Mouse (Mus musculus) kidney, adult 2 months (tissue): ENCODE results near the gene Pgs1. TPM values are rescaled to one million over a fixed set of nuclear protein-coding genes. Genes with fewer than 3 reads are reported as not detected.
A peak's percentile ranks its signal among the peaks of the same experiment; 100 is the strongest.

Source experiments
- DNase-seq: peaks from one replicate; pipeline ENCODE4 v3.0.0; 2021
- H3K27ac ChIP-seq: fragments of 200-500 bp; 2 replicates; pipeline ENCODE4 v1.5.1; 2012; ENCODE audit warnings: low read depth, low read length, control low read depth, inconsistent platforms; ENCODE audit not compliant: insufficient read depth
- H3K27me3 ChIP-seq: fragments of 200-500 bp; replicated peaks from 2 replicates; pipeline ENCODE4 v1.6.1; 2012; ENCODE audit warnings: mild to moderate bottlenecking, moderate library complexity, low read length, inconsistent platforms; ENCODE audit not compliant: control insufficient read depth, insufficient read depth
- H3K36me3 ChIP-seq: fragments of 200-500 bp; 2 replicates; pipeline ENCODE4 v1.6.1; 2012; ENCODE audit warnings: mild to moderate bottlenecking, moderate library complexity, low read length, inconsistent platforms; ENCODE audit not compliant: control insufficient read depth, insufficient read depth
- H3K4me1 ChIP-seq: fragments of 200-500 bp; 2 replicates; pipeline ENCODE4 v1.6.1; 2011; ENCODE audit warnings: low read length; ENCODE audit not compliant: control insufficient read depth, insufficient read depth
- H3K4me3 ChIP-seq: fragments of 200-500 bp; 2 replicates; pipeline ENCODE4 v1.5.1; 2011; ENCODE audit warnings: mild to moderate bottlenecking, low read depth, low read length, control low read depth; ENCODE audit not compliant: insufficient read depth
- CTCF ChIP-seq: fragments of 200-500 bp; conservative IDR thresholded peaks from 2 replicates; pipeline ENCODE4 v1.5.1; 2011; ENCODE audit warnings: low read depth, mild to moderate bottlenecking, control low read depth, low read length, moderate library complexity, mixed read lengths; ENCODE audit not compliant: insufficient read depth, insufficient read length
- POLR2A ChIP-seq: fragments of 200-500 bp; IDR thresholded peaks from one replicate; pipeline ENCODE4 v1.6.1; 2011; ENCODE audit warnings: low read depth, low read length, control low read depth
- WGBS: fragments of 180-500 bp; shearing (Covaris S2); methylation state at CpG from one replicate; pipeline ENCODE4 v1.1.7; 2018; 5-methylcytosine and 5-hydroxymethylcytosine counted together
- polyA plus RNA-seq: library from polyadenylated mRNA; depleted of rRNA; stranded (reverse); fragments of >200 nt; gene quantifications from 2 replicates; pipeline ENCODE4 v1.2.3, GENCODE M21; 2012

Gene Pgs1
- polyA plus RNA-seq, 1 experiment, result 29.7 TPM

DNA sequence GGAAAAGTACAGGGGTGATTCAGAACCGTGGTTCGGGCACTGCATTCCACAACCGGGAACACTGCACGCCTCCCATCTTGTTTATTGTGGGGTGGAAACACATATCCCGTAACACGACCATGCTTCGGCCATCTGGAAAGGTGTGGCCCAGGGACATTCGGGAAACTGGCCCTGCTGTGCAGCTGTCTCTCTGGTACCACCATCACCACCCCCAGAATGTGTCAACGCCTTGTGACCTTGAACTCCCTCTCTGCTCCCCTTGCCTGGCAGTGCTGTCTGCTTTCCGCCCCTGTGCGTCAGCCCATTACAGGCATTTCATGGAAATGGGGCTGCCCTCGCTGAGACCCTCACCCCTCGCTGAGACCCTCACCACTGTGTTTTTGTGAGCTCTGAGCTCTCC lies 48.3 kb downstream of the Pgs1 start:
- no peaks in the 10 kb centered on the region for H3K36me3 ChIP-seq
- TF ChIP-seq POLR2A (no peak), CTCF (no peak)
- H3K4me3 ChIP-seq, result no peak overlapping the region
- no peaks in the 10 kb centered on the region for H3K4me1 ChIP-seq
- WGBS, result 54% methylated on average over 13 of the region's 13 CpGs
- H3K27me3 ChIP-seq, result no peaks in the 10 kb centered on the region
- no peak overlapping the region for H3K27ac ChIP-seq
- no peak for DNase-seq

DNA sequence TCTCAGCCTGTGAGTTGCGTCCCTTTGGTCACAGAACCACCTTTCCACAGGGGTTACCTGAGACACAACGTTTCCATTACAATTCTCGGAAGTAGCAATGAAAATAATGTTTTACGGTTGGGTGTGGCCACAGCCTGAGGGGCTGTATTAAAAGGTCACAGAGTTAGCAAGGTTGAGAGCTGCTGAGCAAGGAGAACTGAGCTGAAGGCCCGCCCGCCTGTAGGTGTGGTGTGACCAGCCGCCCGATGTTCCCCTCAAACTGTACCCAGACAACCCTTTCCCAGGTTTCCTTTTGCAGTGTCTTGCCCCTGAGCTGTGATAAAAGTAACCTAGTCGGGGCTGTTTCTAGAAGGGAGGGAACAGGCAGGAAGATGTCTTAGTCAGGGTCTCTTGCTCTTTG lies 49.0 kb downstream of the Pgs1 start:
- Histone ChIP-seq H3K4me3 (no peak overlapping the region), H3K27me3 (no peaks in the 10 kb centered on the region), H3K27ac (no peak overlapping the region), H3K36me3 (no peaks in the 10 kb centered on the region), H3K4me1 (no peaks in the 10 kb centered on the region)
- TF ChIP-seq POLR2A (no peak), CTCF (no peak)
- 15% methylated on average over 9 of the region's 9 CpGs for WGBS
- peak; percentile 4 for DNase-seq

DNA sequence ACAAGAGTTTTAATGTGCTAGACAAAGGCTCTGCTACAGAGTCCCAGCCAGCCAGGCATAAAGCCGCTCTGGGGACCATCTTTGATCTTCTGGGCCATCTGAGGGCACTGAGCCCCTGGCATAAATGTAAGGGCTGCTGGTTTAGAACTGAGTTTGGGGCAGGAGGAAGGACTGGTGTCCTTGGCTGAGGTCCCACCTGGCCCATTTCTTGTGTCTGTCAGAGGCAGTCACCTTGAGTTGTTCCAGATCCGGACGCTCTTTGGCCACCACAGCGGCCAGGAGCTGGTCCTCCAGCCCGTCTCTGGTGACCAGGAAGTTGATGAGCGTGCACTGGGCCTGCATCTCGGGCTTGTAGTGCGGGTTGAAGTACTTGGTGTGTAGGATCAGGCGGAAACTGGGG lies 56.7 kb downstream of the Pgs1 start:
- Histone ChIP-seq H3K36me3 (no peaks in the 10 kb centered on the region), H3K27ac (no peak overlapping the region), H3K4me1 (no peaks in the 10 kb centered on the region), H3K27me3 (no peaks in the 10 kb centered on the region), H3K4me3 (no peak overlapping the region)
- TF ChIP-seq CTCF (no peak), POLR2A (no peak)
- no peak for DNase-seq
- WGBS, result 77% methylated on average over 9 of the region's 9 CpGs

DNA sequence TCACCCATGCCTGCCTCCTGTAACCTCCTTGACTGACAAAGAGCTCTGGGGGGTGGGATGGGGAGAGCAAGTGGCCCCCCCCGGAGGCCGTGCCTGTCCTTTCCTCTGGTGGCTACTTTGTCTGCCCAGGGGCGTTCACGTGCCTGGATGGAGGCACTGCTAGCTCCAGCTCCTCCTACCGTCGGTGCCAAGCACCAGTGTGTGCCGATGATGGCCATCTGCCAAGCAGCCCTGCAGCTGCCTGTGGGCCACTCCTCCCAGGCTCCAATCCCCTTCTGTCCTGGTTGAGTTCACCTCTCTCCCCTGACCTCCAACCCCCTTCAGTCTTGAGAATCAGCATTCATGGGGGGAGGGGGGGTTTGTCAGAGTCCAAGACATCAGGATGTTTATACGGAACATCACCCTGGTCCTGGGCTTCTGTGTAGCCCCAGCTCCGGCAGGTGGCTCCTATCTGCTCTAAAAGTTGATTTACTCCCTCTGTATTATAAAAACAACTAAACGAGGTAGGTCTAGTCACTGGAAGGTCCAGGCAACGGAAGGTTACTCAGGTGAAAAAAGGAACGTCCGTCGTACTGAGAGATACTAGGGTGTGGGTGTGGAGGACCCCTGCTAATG lies 57.3 kb downstream of the Pgs1 start:
- no peaks in the 10 kb centered on the region for H3K36me3 ChIP-seq
- TF ChIP-seq CTCF (no peak; the same call in 1 of the 2 replicates), POLR2A (no peak)
- peak; percentile 80 for DNase-seq
- no peak overlapping the region for H3K27ac ChIP-seq
- H3K4me3 ChIP-seq, result no peak overlapping the region
- no peaks in the 10 kb centered on the region for H3K4me1 ChIP-seq
- no peaks in the 10 kb centered on the region for H3K27me3 ChIP-seq
- WGBS, result 27% methylated on average over 14 of the region's 14 CpGs

DNA sequence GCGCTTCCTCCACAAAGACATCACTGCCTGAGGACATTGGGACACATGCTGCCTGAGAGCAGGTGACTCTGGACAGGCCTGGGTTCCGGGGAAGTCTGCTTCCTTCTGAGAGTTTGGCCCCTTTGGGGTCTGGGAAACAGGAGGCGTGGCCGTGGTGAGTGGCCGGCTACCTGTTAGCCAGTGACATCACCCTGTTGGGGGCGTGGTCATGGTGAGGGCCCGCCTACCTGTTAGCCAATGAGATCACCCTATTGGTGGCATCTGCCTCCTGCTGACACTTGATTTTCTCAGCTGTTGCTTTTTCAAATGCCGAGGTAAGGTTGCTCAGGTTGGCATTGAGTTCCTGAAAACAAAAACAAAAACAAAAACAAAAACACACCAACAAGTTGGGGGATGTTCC lies 63.5 kb downstream of the Pgs1 start:
- Histone ChIP-seq H3K27me3 (no peaks in the 10 kb centered on the region), H3K4me3 (no peak overlapping the region), H3K4me1 (no peaks in the 10 kb centered on the region), H3K27ac (no peak overlapping the region), H3K36me3 (no peaks in the 10 kb centered on the region)
- 56% methylated on average over 8 of the region's 8 CpGs for WGBS
- DNase-seq, result peak; percentile 36
- no peak for TF ChIP-seq CTCF
- no peak for TF ChIP-seq POLR2A

DNA sequence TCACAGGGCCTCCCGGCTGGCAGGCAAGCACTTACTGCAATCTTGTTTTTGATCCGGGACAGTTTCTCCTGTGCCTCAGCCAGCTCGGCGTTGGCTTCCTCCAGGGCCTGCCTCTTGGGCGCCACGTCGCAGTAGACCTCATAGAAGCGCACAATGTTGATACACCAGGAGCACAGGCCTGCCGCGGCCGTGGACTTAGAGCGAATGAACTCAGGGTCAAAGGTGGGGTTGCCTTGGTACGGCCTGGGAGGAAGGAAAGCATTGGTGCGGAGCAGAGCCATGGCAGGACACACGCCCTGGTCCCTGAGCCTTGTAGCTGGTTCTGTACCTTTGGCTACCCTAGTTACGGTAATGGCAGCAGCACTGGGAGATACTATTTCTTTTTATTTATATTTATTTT lies 64.1 kb downstream of the Pgs1 start:
- Histone ChIP-seq H3K4me3 (no peak overlapping the region), H3K27me3 (no peaks in the 10 kb centered on the region), H3K27ac (no peak overlapping the region), H3K4me1 (no peaks in the 10 kb centered on the region), H3K36me3 (no peaks in the 10 kb centered on the region)
- peak; percentile 88 for DNase-seq
- WGBS, result 53% methylated on average over 16 of the region's 16 CpGs
- TF ChIP-seq CTCF (no peak), POLR2A (no peak)

DNA sequence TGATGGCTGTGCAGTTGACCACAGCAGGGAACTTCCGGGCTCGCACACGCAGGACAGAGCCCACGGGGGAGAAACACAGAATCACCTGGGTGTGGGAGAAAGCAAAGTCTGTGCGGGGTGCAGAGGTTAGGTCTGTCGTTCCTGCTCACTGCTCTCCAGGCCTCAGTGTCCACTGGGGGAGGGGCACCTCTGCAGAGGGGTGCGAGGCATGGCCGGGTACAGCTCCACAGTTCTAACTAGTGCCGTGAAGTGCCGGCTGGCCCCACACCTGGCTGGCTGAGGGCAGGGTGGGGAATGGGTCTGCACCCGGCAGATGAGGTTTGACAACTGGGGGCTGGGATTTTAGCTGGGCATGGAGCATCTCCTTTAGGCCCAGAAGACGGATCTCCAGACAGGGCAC lies 72.3 kb downstream of the Pgs1 start:
- Histone ChIP-seq H3K27me3 (no peaks in the 10 kb centered on the region), H3K4me1 (no peaks in the 10 kb centered on the region), H3K4me3 (no peak overlapping the region), H3K27ac (no peak overlapping the region), H3K36me3 (no peaks in the 10 kb centered on the region)
- TF ChIP-seq POLR2A (no peak), CTCF (no peak)
- WGBS, result 37% methylated on average over 12 of the region's 12 CpGs
- no peak for DNase-seq
